Mouse (Mus musculus) C2C12 (cell line): ENCODE data around the gene Shmt2.

ENCODE experiments used
- CTCF ChIP-seq: IDR thresholded peaks from one replicate; pipeline ENCODE4 v1.5.1; 2011; ENCODE audit not compliant: control insufficient read depth, insufficient read depth, insufficient read length
- MAX ChIP-seq: IDR thresholded peaks from one replicate; pipeline ENCODE4 v1.6.1; 2011; ENCODE audit warnings: mild to moderate bottlenecking, control low read depth

DNA sequence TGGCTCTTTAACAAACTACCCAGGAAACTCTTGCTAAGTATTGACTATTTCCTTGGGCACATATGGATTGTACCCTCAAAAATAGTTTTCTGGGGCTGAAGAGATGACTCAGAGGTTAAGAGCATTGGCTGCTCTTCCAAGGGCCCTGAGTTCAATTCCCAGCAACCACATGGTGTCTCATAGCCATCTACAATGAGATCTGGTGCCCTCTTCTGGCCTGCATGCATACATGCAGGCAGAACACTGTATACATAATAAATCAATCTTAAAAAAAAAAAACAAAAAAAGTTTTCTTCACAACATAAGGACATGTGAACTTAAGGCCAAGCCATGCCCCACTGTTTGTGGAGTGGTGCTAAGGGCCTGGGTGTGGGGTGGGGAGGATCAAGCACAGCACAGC is 38.9 kb upstream of the Shmt2 start:
- TF ChIP-seq MAX (no peak), CTCF (no peak)
